Mouse (Mus musculus) CH12.LX (cell line): ENCODE measurements around the gene P4ha1.

Experiments used
- CTCF ChIP-seq, 2 experiments: IDR thresholded peaks in 1 of 2; conservative IDR thresholded peaks in 1 of 2; 2 replicates each; pipeline ENCODE4 v1.5.1; 2011 to 2012; ENCODE audit warnings: low read depth in 2 of 2, low read length in 2 of 2, improper control_type of control experiment in 1 of 2, inconsistent platforms in 1 of 2, mild to moderate bottlenecking in 1 of 2, moderate library complexity in 1 of 2
- EP300 ChIP-seq: IDR thresholded peaks from 2 replicates; pipeline ENCODE4 v1.6.1; 2011; ENCODE audit warnings: low read length, improper control_type of control experiment
- HCFC1 ChIP-seq: IDR thresholded peaks from 2 replicates; pipeline ENCODE4 v1.6.1; 2012; ENCODE audit warnings: low read depth, mild to moderate bottlenecking, inconsistent platforms, low read length, improper control_type of control experiment
- MXI1 ChIP-seq: IDR thresholded peaks from 2 replicates; pipeline ENCODE4 v1.6.1; 2011; ENCODE audit warnings: mild to moderate bottlenecking, low read depth, low read length, improper control_type of control experiment
- POLR2A ChIP-seq: IDR thresholded peaks from 2 replicates; pipeline ENCODE4 v1.6.1; 2011; ENCODE audit warnings: low read depth, mild to moderate bottlenecking, improper control_type of control experiment, low read length
- POLR2AphosphoS2 ChIP-seq: IDR thresholded peaks from 2 replicates; pipeline ENCODE4 v1.6.1; 2011; ENCODE audit warnings: low read depth, low read length, improper control_type of control experiment
- SMC3 ChIP-seq: IDR thresholded peaks from 2 replicates; pipeline ENCODE4 v1.6.1; 2011; ENCODE audit warnings: low read depth, low read length, improper control_type of control experiment
- ZMIZ1 ChIP-seq: IDR thresholded peaks from 2 replicates; pipeline ENCODE4 v1.6.1; 2012; ENCODE audit warnings: low read depth, mild to moderate bottlenecking, inconsistent platforms, low read length, improper control_type of control experiment

GRCm38 (mm10) chr10:59334899-59335798, 12.1 kb downstream of the P4ha1 start:
- TF ChIP-seq CTCF (conservative IDR thresholded peaks at IDR 0.05 in 1 of 2, IDR thresholded peaks at IDR 0.05 in 1 of 2; ENCODE audit: low read depth in 2 of 2, low read length in 2 of 2) (no peak), POLR2AphosphoS2 (0 out of 2 replicates have a peak, but pooled peaks have one; percentile 35), EP300 (no peak), HCFC1 (no peak), ZMIZ1 (no peak), POLR2A (no peak), SMC3 (no peak), MXI1 (no peak)
